Mouse (Mus musculus) stomach, embryonic 16.5 days (tissue): Measurements from ENCODE around the gene Abcg3. TPM values are rescaled to one million over a fixed set of nuclear protein-coding genes. Genes with fewer than 3 reads are reported as not detected.
"Not testable (repeated sequence)": the region's sequence is repeated elsewhere in the genome, so short reads cannot be mapped to it uniquely, and the experiment has no call there.

Experiments
- ATAC-seq: fragments of 200-750 bp; cut with Nextera tagmentation; 2 replicates; pipeline ENCODE4 v1.8.0; 2017; ENCODE audit warnings: moderate number of reproducible peaks, moderate TSS enrichment; ENCODE audit not compliant: insufficient read depth, low FRiP score
- H3K27ac ChIP-seq: fragments of 300-500 bp; sonication (generic); 2 replicates; pipeline ENCODE4 v1.5.1; 2014; ENCODE audit warnings: low read length
- H3K27me3 ChIP-seq: fragments of 300-500 bp; sonication (generic); 2 replicates; pipeline ENCODE4 v1.6.1; 2014; ENCODE audit warnings: low read length, control low read depth, mixed read lengths; ENCODE audit not compliant: control insufficient read depth, insufficient read depth
- H3K36me3 ChIP-seq: fragments of 300-500 bp; sonication (generic); 2 replicates; pipeline ENCODE4 v1.6.1; 2014; ENCODE audit warnings: low read length; ENCODE audit not compliant: control insufficient read depth, insufficient read depth
- H3K4me1 ChIP-seq: fragments of 300-500 bp; sonication (generic); 2 replicates; pipeline ENCODE4 v1.6.1; 2014; ENCODE audit warnings: low read length, control low read depth, mixed read lengths; ENCODE audit not compliant: control insufficient read depth, insufficient read depth
- H3K4me2 ChIP-seq: fragments of 300-500 bp; sonication (generic); 2 replicates; pipeline ENCODE4 v1.6.1; 2014; ENCODE audit warnings: low read depth, low read length, mixed read lengths
- H3K4me3 ChIP-seq: fragments of 300-500 bp; sonication (generic); replicated peaks from 2 replicates; pipeline ENCODE4 v1.5.1; 2014; ENCODE audit warnings: mild to moderate bottlenecking, low read length
- H3K9ac ChIP-seq: fragments of 300-500 bp; sonication (generic); 2 replicates; pipeline ENCODE4 v1.6.1; 2014; ENCODE audit warnings: low read length
- H3K9me3 ChIP-seq: fragments of 300-500 bp; sonication (generic); replicated peaks from 2 replicates; pipeline ENCODE4 v1.6.1; 2016; ENCODE audit warnings: low read length, control low read depth; ENCODE audit not compliant: control insufficient read depth
- WGBS: fragments of 180-500 bp; shearing (Covaris S2); extraction: QIAGEN DNeasy Blood & Tissue Kit; methylation state at CpG from one replicate; pipeline ENCODE4 v1.1.7; 2014; 5-methylcytosine and 5-hydroxymethylcytosine counted together
- polyA plus RNA-seq: library from polyadenylated mRNA; unstranded; fragments of >200 nt; fragmentation: Nextera tagmentation; extraction: Ambion mirVana; gene quantifications from 2 replicates; pipeline ENCODE4 v1.2.1, GENCODE M21; 2015

The Abcg3 gene
- polyA plus RNA-seq, 1 experiment from 2014 or later: 3.2 TPM

- Histone ChIP-seq H3K36me3 (no peaks in the 10 kb centered on the region), H3K9me3 (no peaks in the 10 kb centered on the region), H3K4me1 (no peaks in the 10 kb centered on the region), H3K4me3 (no peak overlapping the region), H3K27me3 (no peaks in the 10 kb centered on the region), H3K4me2 (no peak overlapping the region), H3K27ac (no peak overlapping the region), H3K9ac (no peak overlapping the region)
- 89% methylated on average over 3 of the region's 3 CpGs for WGBS
- ATAC-seq: no peak
Observed at GRCm38 (mm10) chr5:104955208-104955607, 27.3 kb downstream of the Abcg3 start.

GRCm38 (mm10) chr5:104946951-104947350 lies 35.6 kb downstream of the Abcg3 start:
- H3K9me3 ChIP-seq: no peaks in the 10 kb centered on the region
- no peak overlapping the region for H3K4me3 ChIP-seq
- no peaks in the 10 kb centered on the region for H3K4me1 ChIP-seq
- H3K9ac ChIP-seq: no peak overlapping the region
- no peak for ATAC-seq
- no peaks in the 10 kb centered on the region for H3K36me3 ChIP-seq
- no peak overlapping the region for H3K27ac ChIP-seq
- H3K27me3 ChIP-seq: no peaks in the 10 kb centered on the region
- H3K4me2 ChIP-seq: no peak overlapping the region
- 78% methylated on average over 1 of the region's 1 CpGs for WGBS

DNA sequence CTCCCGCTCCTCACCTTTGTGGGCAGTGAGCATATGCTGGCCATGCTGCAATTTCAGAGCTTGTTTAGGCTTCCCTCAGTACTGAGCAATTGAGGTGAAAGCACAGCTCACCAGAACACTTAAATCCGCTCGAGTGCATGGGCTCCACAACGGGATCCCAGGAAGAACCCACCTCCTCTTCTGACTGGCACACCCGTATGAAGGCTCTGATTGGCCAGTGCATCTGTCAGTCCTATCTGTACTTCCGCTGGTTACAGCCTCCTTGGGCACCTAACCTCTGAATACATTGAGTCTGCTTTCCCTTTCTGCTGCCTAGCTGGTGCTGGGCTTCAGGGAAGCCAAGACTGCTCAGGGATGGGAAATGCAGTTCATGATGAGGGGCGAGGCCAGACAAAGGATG lies 48.4 kb downstream of the Abcg3 start:
- Histone ChIP-seq H3K9me3 (no peaks in the 10 kb centered on the region), H3K36me3 (no peaks in the 10 kb centered on the region), H3K4me3 (no peak overlapping the region), H3K4me1 (no peaks in the 10 kb centered on the region), H3K27me3 (no peaks in the 10 kb centered on the region), H3K4me2 (no peak overlapping the region), H3K9ac (no peak overlapping the region), H3K27ac (no peak overlapping the region)
- ATAC-seq: no peak
- WGBS: 87% methylated on average over 7 of the region's 7 CpGs

GRCm38 (mm10) chr5:104906556-104906955 lies 76.0 kb downstream of the Abcg3 start:
- H3K9ac ChIP-seq, H3K9me3 ChIP-seq, H3K4me1 ChIP-seq, H3K27ac ChIP-seq, H3K36me3 ChIP-seq, ATAC-seq, H3K27me3 ChIP-seq, H3K4me2 ChIP-seq, H3K4me3 ChIP-seq: not testable (repeated sequence)
- 95% methylated on average over 5 of the region's 5 CpGs for WGBS

Other genes starting within 250 kb of the Abcg3 start
- gene Zfp951, start 122.6 kb downstream of the Abcg3 start, polyA plus RNA-seq: 2.4 TPM in 2 replicates
- gene Gbp9, start 156.8 kb upstream of the Abcg3 start, polyA plus RNA-seq: 3.3 and 3.5 TPM in 2 replicates
- gene Gbp8, start 156.8 kb upstream of the Abcg3 start, polyA plus RNA-seq: 1.0 and 1.5 TPM in 2 replicates
- 1.1 TPM in 2 replicates for gene Gbp4, start 156.9 kb upstream of the Abcg3 start, polyA plus RNA-seq